Mouse (Mus musculus) liver, embryonic 14.5 days (tissue): ENCODE data around the gene Ltb4r1. TPM values are rescaled to one million over a fixed set of nuclear protein-coding genes. Genes with fewer than 3 reads are reported as not detected.
A peak's percentile ranks its signal among the peaks of the same experiment; 100 is the strongest.

Experiments
- ATAC-seq: fragments of 200-750 bp; cut with Nextera tagmentation; 2 replicates; pipeline ENCODE4 v1.8.0; 2017; ENCODE audit warnings: moderate number of reproducible peaks, mild to moderate bottlenecking, moderate library complexity; ENCODE audit not compliant: insufficient read depth
- DNase-seq, 3 experiments: peaks; one replicate each; pipeline ENCODE4 v3.0.0-alpha.2; 2012 to 2013; ENCODE audit warnings: low read depth in 3 of 3, low spot score in 3 of 3
- H3K27ac ChIP-seq: fragments of 300-500 bp; sonication (generic); 2 replicates; pipeline ENCODE4 v1.5.1; 2014; ENCODE audit warnings: moderate library complexity, mild to moderate bottlenecking, control low read depth, inconsistent platforms
- H3K27me3 ChIP-seq: fragments of 300-500 bp; sonication (generic); 2 replicates; pipeline ENCODE4 v1.6.1; 2014; ENCODE audit warnings: mild to moderate bottlenecking, low read length, moderate library complexity; ENCODE audit not compliant: control insufficient read depth, insufficient read depth
- H3K36me3 ChIP-seq: fragments of 300-500 bp; sonication (generic); replicated peaks from 2 replicates; pipeline ENCODE4 v1.6.1; 2014; ENCODE audit warnings: low read depth; ENCODE audit not compliant: control insufficient read depth, insufficient read depth
- H3K4me1 ChIP-seq, 2 experiments: fragments of 200-500 bp in 1 of 2; fragments of 300-500 bp in 1 of 2; sonication (generic) in 1 of 2; replicated peaks; 2 replicates each; pipeline ENCODE4 v1.6.1; 2012 to 2014; ENCODE audit warnings: antibody characterized with exemption in 1 of 2, inconsistent platforms in 1 of 2, low read length in 1 of 2; ENCODE audit not compliant: control insufficient read depth in 2 of 2, insufficient read depth in 2 of 2
- H3K4me2 ChIP-seq: fragments of 300-500 bp; sonication (generic); 2 replicates; pipeline ENCODE4 v1.6.1; 2014; ENCODE audit warnings: low read depth, mild to moderate bottlenecking, control low read depth, moderate library complexity
- H3K4me3 ChIP-seq, 2 experiments: fragments of 200-500 bp in 1 of 2; fragments of 300-500 bp in 1 of 2; sonication (generic) in 1 of 2; 2 replicates each; pipeline ENCODE4 v1.5.1; 2012 to 2014; ENCODE audit warnings: low read depth in 2 of 2, low read length in 2 of 2, mild to moderate bottlenecking in 2 of 2, control low read depth in 1 of 2, inconsistent platforms in 1 of 2, moderate library complexity in 1 of 2; ENCODE audit not compliant: insufficient read depth in 1 of 2
- H3K9ac ChIP-seq: fragments of 300-500 bp; sonication (generic); replicated peaks from 2 replicates; pipeline ENCODE4 v1.6.1; 2014; ENCODE audit warnings: mild to moderate bottlenecking, control low read depth, moderate library complexity
- H3K9me3 ChIP-seq: fragments of 300-500 bp; sonication (generic); 2 replicates; pipeline ENCODE4 v1.6.1; 2016; ENCODE audit warnings: low read length, mixed read lengths; ENCODE audit not compliant: control insufficient read depth
- CTCF ChIP-seq: IDR thresholded peaks from 2 replicates; pipeline ENCODE4 v1.5.1; 2016; ENCODE audit warnings: antibody characterized with exemption, low read depth, control low read depth
- EP300 ChIP-seq: IDR thresholded peaks from 2 replicates; pipeline ENCODE4 v1.6.1; 2016; ENCODE audit warnings: antibody characterized with exemption, low read depth
- WGBS: fragments of 180-500 bp; shearing (Covaris S2); extraction: QIAGEN DNeasy Blood & Tissue Kit; methylation state at CpG from one replicate; pipeline ENCODE4 v1.1.7; 2014; ENCODE audit not compliant: insufficient replicate concordance; 5-methylcytosine and 5-hydroxymethylcytosine counted together
- polyA plus RNA-seq, 2 experiments: library from polyadenylated mRNA; depleted of rRNA in 1 of 2; stranded (reverse) in 1 of 2; unstranded in 1 of 2; fragments of >200 nt; fragmentation: Nextera tagmentation in 1 of 2; extraction: Ambion mirVana in 1 of 2; gene quantifications; 2 replicates each; pipeline versions ENCODE4 v1.2.1 to v1.2.3; 2012 to 2014

The Ltb4r1 gene
- polyA plus RNA-seq, 2 experiments, result 2.7 to 2.9 TPM

DNA sequence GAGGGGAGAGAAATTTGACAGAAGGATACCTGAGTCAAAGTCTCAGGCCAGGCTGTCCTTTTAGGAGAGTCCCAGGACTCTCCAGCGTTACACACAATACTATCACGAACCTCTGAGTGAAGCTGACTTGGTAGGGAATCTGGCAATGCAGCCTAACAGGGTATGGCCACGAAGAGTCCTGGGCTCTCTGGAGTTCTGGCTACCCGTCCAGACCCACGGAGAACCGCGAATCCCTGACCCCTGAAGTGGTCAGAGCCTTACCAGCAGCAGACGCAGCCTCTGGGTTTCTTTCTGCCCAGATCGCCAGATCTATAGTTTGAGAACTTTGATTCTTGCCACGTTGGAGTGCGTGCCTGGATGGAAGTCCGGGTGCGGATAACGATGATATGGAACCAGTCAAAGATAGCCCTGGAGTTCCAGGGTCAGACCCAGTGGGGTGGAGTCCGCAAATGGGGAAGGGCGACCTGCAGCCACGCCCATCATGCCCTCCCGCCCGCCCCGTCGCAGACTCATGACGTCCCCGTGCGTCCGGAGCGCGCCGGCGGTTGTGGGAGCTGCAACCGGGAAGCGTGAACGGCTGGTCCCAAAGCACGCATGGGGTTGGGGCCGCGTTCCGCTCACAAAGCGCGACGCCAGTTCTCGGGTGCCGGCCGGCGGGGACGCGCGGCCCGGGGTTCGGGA lies 20.4 kb upstream of the Ltb4r1 start, which contains the start of the genes Dhrs1 and Nop9:
Gene Dhrs1 (minus strand): TSS at position 511 of the 681 bp plus-strand sequence.
Gene Nop9 (plus strand): TSS at position 514 of the 681 bp plus-strand sequence.
- DNase-seq, result peak; percentile 71 to 77 (median 73)
- no peaks in the 10 kb centered on the region for H3K27me3 ChIP-seq
- peak within 1 kb of the TSS; percentile 69 to 90 for H3K4me3 ChIP-seq
- H3K36me3 ChIP-seq, result peaks cover 10% of the 10 kb centered on the region
- peaks cover 9 to 12% of the 10 kb centered on the region in 2 experiments; a peak in 3 of 4 replicates for H3K4me1 ChIP-seq
- TF ChIP-seq CTCF, result no peak
- no peak for TF ChIP-seq EP300
- 2% methylated on average over 48 of the region's 48 CpGs for WGBS
- peak within 1 kb of the TSS; percentile 18; the same call in 1 of the 2 replicates for H3K27ac ChIP-seq
- no peaks in the 10 kb centered on the region for H3K9me3 ChIP-seq
- peak within 1 kb of the TSS; percentile 76 for H3K9ac ChIP-seq
- ATAC-seq, result peak; percentile 92
- peak within 1 kb of the TSS; percentile 96 for H3K4me2 ChIP-seq

DNA sequence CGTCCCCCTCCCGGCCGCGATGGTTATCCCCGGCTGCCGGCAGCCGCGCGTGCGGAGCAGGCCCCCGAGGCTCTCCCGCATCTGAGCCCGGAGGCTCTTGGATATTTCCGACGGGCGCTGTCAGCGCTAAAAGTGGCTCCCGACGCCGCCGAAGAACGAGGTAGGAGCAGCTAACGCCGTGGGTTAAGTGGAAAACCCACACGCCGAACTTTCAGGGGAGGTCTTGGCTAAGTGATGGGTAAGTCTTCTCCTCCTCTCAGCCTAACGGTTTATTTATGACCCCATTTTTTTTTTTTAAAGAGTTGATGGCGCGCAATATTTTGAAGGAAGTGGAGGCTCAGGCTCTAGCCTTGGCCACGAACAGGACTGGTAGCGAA lies 19.9 kb upstream of the Ltb4r1 start:
- ATAC-seq (no peak; the same call in 1 of the 2 replicates), DNase-seq (no peak)
- Histone ChIP-seq H3K36me3 (peaks cover 15% of the 10 kb centered on the region), H3K27me3 (no peaks in the 10 kb centered on the region), H3K4me2 (peak overlapping the region; percentile 96), H3K4me3 (peak overlapping the region; percentile 69 to 90), H3K9me3 (no peaks in the 10 kb centered on the region), H3K4me1 (peaks cover 9 to 12% of the 10 kb centered on the region in 2 experiments; a peak in 3 of 4 replicates), H3K9ac (peak overlapping the region; percentile 76), H3K27ac (peak overlapping the region; percentile 18; the same call in 1 of the 2 replicates)
- WGBS, result under 1% methylated on average over 31 of the region's 31 CpGs
- TF ChIP-seq CTCF (no peak), EP300 (no peak)

DNA sequence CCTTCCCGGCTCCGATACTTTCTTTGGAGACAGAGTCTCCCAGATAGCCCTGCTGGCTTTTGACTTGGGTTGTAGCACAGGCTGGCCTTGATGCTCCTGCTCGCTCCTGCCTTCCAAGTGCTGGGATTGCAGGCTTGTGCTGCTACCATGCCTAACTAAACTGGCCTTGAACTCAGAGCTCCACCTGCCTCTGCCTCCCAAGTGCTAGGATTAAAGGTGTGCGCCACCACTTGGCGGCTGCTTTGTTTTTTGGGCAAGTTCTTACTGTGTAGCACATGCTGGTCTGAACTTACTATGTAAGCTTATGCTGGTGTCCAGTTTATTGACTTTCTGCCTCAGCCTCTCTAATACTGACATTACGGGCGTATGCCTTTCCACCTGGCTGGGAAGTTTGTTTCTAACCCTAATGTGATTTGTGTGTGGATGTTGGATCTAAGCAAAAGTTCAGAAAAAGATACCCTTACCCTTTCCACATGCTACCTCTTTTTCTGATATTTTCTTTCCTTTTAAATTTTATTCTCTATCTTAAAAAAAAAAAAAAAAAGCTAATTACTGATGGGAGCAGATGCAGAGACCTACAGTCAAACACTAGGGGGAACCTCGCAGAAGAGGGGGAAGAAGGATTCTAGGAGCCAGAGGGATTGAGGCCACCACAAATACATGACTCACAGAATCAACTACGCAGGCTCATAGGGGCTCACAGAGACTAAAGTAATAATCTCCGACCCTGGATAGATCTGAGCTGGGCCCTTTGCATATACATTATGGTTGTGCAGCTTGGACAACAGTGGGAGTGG lies 18.5 kb upstream of the Ltb4r1 start:
- Histone ChIP-seq H3K4me2 (peak overlapping the region; percentile 96), H3K9ac (peak overlapping the region; percentile 76), H3K4me1 (peaks cover 9 to 12% of the 10 kb centered on the region in 2 experiments; a peak in 3 of 4 replicates), H3K9me3 (no peaks in the 10 kb centered on the region), H3K27ac (no peak overlapping the region), H3K27me3 (no peaks in the 10 kb centered on the region), H3K36me3 (peaks cover 27% of the 10 kb centered on the region), H3K4me3 (peak overlapping the region; percentile 69 to 90)
- no peak for TF ChIP-seq EP300
- no peak for TF ChIP-seq CTCF
- DNase-seq, result no peak
- no peak for ATAC-seq
- WGBS, result 71% methylated on average over 10 of the region's 10 CpGs

DNA sequence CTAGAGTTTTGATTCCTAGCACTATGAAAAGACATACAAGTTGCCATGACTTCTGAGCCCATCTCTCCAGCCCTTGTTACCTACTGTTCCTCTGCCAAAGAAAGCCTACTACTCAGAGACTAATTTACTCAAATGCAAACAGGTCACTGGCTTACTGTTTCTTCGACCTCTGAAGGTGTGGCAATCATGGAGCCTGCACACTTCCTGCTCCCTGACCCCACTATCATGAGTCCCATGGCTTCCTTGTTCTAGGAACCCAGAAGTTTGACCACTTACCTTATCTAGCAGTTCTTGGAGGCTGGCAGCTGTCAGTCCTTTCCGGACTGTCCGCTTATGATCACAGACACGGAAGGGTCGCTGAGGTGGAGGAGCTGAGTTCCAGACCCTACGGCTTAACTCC lies 8.2 kb upstream of the Ltb4r1 start:
- peak overlapping the region; percentile 26 for H3K4me2 ChIP-seq
- H3K27ac ChIP-seq, result peak overlapping the region; percentile 10
- H3K9ac ChIP-seq, result no peak overlapping the region
- no peak for ATAC-seq
- DNase-seq, result no peak
- no peaks in the 10 kb centered on the region for H3K9me3 ChIP-seq
- peaks cover 16% of the 10 kb centered on the region for H3K36me3 ChIP-seq
- peak overlapping the region; percentile 33 to 36 for H3K4me3 ChIP-seq
- H3K27me3 ChIP-seq, result peaks cover 18% of the 10 kb centered on the region
- no peak for TF ChIP-seq EP300
- no peak for TF ChIP-seq CTCF
- WGBS, result 8% methylated on average over 6 of the region's 6 CpGs
- H3K4me1 ChIP-seq, result 0 out of 4 replicates have a peak, but pooled peaks cover 0 to 2% of the 10 kb centered on the region in 2 experiments

DNA sequence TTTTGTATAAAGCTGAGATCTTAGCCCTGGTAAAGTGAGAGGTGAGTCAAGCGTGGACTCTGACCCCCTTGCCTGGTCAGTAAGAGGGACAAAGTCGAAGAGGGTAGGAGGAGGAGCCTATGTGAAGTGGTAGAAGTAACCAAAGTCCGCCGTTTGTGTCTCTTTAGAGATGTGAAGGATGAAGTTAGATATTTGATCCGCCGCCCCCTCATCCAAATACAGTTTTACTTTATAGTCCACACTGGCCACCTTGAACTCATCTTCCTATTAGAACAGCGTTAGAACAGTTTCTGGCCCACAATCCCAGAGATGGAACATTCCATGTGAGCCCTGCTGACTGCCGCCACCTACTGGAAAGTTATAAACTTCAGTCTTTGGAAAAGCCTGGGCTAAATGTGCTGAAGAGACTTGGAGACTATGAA lies 7.4 kb upstream of the Ltb4r1 start, which contains the start of gene Cideb:
Gene Cideb (minus strand): TSS at position 96 of the 422 bp plus-strand sequence.
- peaks cover 27% of the 10 kb centered on the region for H3K27me3 ChIP-seq
- no peak within 1 kb of the TSS for H3K9ac ChIP-seq
- H3K4me2 ChIP-seq, result peak within 1 kb of the TSS; percentile 26
- no peak for TF ChIP-seq EP300
- peak; percentile 71 for TF ChIP-seq CTCF
- ATAC-seq (peak; percentile 32; the same call in 1 of the 2 replicates), DNase-seq (peak in 2 of 3 experiments; percentile 32 to 46)
- peaks cover 10% of the 10 kb centered on the region; the same call in 1 of the 2 replicates for H3K36me3 ChIP-seq
- 15% methylated on average over 8 of the region's 8 CpGs for WGBS
- peak within 1 kb of the TSS; percentile 10 for H3K27ac ChIP-seq
- H3K4me3 ChIP-seq, result peak within 1 kb of the TSS; percentile 33 to 40
- H3K9me3 ChIP-seq, result no peaks in the 10 kb centered on the region
- 0 out of 4 replicates have a peak, but pooled peaks cover 0 to 2% of the 10 kb centered on the region in 2 experiments for H3K4me1 ChIP-seq
